In the genomic region with DNA sequence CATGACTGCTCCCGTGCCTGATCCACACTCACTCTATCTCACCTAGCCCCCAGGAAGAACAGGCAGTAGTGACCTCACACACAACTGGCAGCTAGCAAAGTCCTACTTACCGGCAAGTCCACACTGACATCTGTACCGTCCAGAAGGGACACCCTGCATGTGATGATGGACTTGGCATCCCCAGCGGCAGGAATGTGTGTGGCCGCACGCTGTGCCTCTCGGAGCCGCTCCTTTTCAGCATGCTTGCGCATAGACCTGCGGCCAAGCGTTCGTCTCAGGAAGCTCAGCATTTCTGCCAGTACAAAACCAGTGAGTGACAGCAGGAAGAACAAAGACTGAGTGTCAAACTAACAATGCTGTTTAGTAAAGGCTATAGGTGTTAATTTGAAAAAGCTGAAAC, we compare ENCODE assay signal across 7 mouse cellular contexts. TPM values are rescaled to one million over a fixed set of nuclear protein-coding genes. Genes with fewer than 3 reads are reported as not detected.
DNase-seq lines count a peak whose midpoint lies in the region; ATAC-seq and TF ChIP-seq lines count a peak whose summit lies in the region.

No protein-coding gene starts in this region.

- H3K9me3 ChIP-seq in heart, embryonic 10.5 days = no peaks in the 10 kb centered on the region
- H3K9me3 ChIP-seq in stomach, postnatal 0 days (ENCODE audit: control insufficient read depth, low read length) = no peaks in the 10 kb centered on the region

- no peak overlapping the region for H3K4me3 ChIP-seq in heart, embryonic 10.5 days
- H3K4me3 ChIP-seq in stomach, postnatal 0 days (ENCODE audit: low read depth, low read length) = no peak overlapping the region

- no peak overlapping the region for H3K9ac ChIP-seq in stomach, postnatal 0 days (ENCODE audit: low read length)

- DNase-seq in Patski (ENCODE audit: low read depth, low spot score) = no peak
- peak; percentile 22 to 26 for DNase-seq in cerebellum, adult 18-20 months
- DNase-seq in heart, embryonic 10.5 days (ENCODE audit: low spot score) = peak; percentile 86
- peak; percentile 71 for DNase-seq in kidney, postnatal 10 days
- peak; percentile 53 for DNase-seq in stomach, postnatal 0 days (ENCODE audit: low spot score)
- no peak for DNase-seq in gastrocnemius, postnatal 4 days (ENCODE audit: low spot score in 2 of 2)
- no peak for DNase-seq in urinary bladder, postnatal 25 days (ENCODE audit: low spot score)

- no peak for ATAC-seq in Patski
- ATAC-seq in stomach, postnatal 0 days (ENCODE audit: low FRiP score, low TSS enrichment) = peak; percentile 70

- no peak overlapping the region for H3K4me2 ChIP-seq in stomach, postnatal 0 days (replicated peaks; ENCODE audit: low read depth)

- TF ChIP-seq CTCF in Patski (IDR thresholded peaks at IDR 0.05) = peak; percentile 54
- peak; percentile 57 for TF ChIP-seq CTCF in stomach, postnatal 0 days (IDR thresholded peaks at IDR 0.05; ENCODE audit: low read depth)

- H3K27ac ChIP-seq in heart, embryonic 10.5 days = no peak overlapping the region
- H3K27ac ChIP-seq in stomach, postnatal 0 days (replicated peaks) = no peak overlapping the region

- POLR2A ChIA-PET in Patski (lab: Charles Lee) = no interaction called here

- 45% methylated on average over 12 of the region's 12 CpGs for WGBS in heart, embryonic 10.5 days
- 66% methylated on average over 12 of the region's 12 CpGs for WGBS in stomach, postnatal 0 days

- CTCF ChIA-PET in Patski (lab: Charles Lee) = interaction anchor here (0.9 to 1.1 kb wide), 2 partner anchors 12 to 93 kb away, joined by 3 read pairs; no protein-coding TSS in a partner anchor

- peaks cover 8% of the 10 kb centered on the region for H3K4me1 ChIP-seq in heart, embryonic 10.5 days
- no peaks in the 10 kb centered on the region for H3K4me1 ChIP-seq in stomach, postnatal 0 days (replicated peaks; ENCODE audit: control insufficient read depth, insufficient read depth)

- H3K36me3 ChIP-seq in heart, embryonic 10.5 days = 0 out of 2 replicates have a peak, but pooled peaks cover 5% of the 10 kb centered on the region
- H3K36me3 ChIP-seq in stomach, postnatal 0 days (ENCODE audit: control insufficient read depth, insufficient read depth, low read length) = no peaks in the 10 kb centered on the region

- TF ChIP-seq EP300 in stomach, postnatal 0 days (optimal IDR thresholded peaks at IDR 0.05) = no peak

- in situ Hi-C loops in Patski (cut with MboI; ENCODE audit: low pct_unique_long_range_greater_than_20kb) = no loop called here

- H3K27me3 ChIP-seq in Patski = no peaks in the 10 kb centered on the region
- H3K27me3 ChIP-seq in heart, embryonic 10.5 days (ENCODE audit: insufficient read depth, poor library complexity, severe bottlenecking) = no peaks in the 10 kb centered on the region
- H3K27me3 ChIP-seq in stomach, postnatal 0 days (ENCODE audit: control insufficient read depth, insufficient read depth, low read length) = no peaks in the 10 kb centered on the region

RNA-seq across cellular contexts. Expression of a gene that starts 6.4 kb away (rescaled TPM):
- polyA plus RNA-seq in Patski (2021) = 27.9 TPM
- polyA plus RNA-seq in heart, embryonic 10.5 days (2016; fragmentation: Nextera tagmentation; extraction: Ambion mirVana) = 31.6 and 35.4 TPM in 2 replicates
- 17.7 and 19.0 TPM in 2 replicates for polyA plus RNA-seq in stomach, postnatal 0 days (2015; fragmentation: Nextera tagmentation; extraction: Ambion mirVana)
- 1 to 10 TPM; 2.7 to 2.9 TPM for total RNA-seq in gastrocnemius, postnatal 4 days (2021)

Comparison
In these comparisons a context has a peak if more than half of its experiments do, and no peak if none do; other contexts are left out.
1. DNase-seq: peak in cerebellum, adult 18-20 months (2 of 2), heart, embryonic 10.5 days (single experiment), kidney, postnatal 10 days (single experiment) and stomach, postnatal 0 days (single experiment); none in Patski (single experiment), gastrocnemius, postnatal 4 days (0 of 2) and urinary bladder, postnatal 25 days (single experiment).